Mouse (Mus musculus) midbrain, embryonic 12.5 days (tissue): Measurements from ENCODE around the gene Pbx3. TPM values are rescaled to one million over a fixed set of nuclear protein-coding genes. Genes with fewer than 3 reads are reported as not detected.

ENCODE experiments used
- ATAC-seq: fragments of 200-750 bp; cut with Nextera tagmentation; 2 replicates; pipeline ENCODE4 v1.8.0; 2017; ENCODE audit warnings: low read depth, moderate TSS enrichment, moderate library complexity; ENCODE audit not compliant: low FRiP score
- H3K27ac ChIP-seq: fragments of 300-500 bp; sonication (generic); replicated peaks from 2 replicates; pipeline ENCODE4 v1.5.1; 2016; ENCODE audit warnings: mild to moderate bottlenecking
- H3K27me3 ChIP-seq: fragments of 300-500 bp; sonication (generic); 2 replicates; pipeline ENCODE4 v1.6.1; 2016; ENCODE audit warnings: mild to moderate bottlenecking
- H3K36me3 ChIP-seq: fragments of 300-500 bp; sonication (generic); 2 replicates; pipeline ENCODE4 v1.6.1; 2016
- H3K4me1 ChIP-seq: fragments of 300-500 bp; sonication (generic); 2 replicates; pipeline ENCODE4 v1.6.1; 2016
- H3K4me2 ChIP-seq: fragments of 300-500 bp; sonication (generic); replicated peaks from 2 replicates; pipeline ENCODE4 v1.6.1; 2016; ENCODE audit warnings: mild to moderate bottlenecking, moderate library complexity
- H3K4me3 ChIP-seq: fragments of 300-500 bp; sonication (generic); 2 replicates; pipeline ENCODE4 v1.5.1; 2016; ENCODE audit warnings: mild to moderate bottlenecking
- H3K9ac ChIP-seq: fragments of 300-500 bp; sonication (generic); replicated peaks from 2 replicates; pipeline ENCODE4 v1.6.1; 2016; ENCODE audit warnings: mild to moderate bottlenecking, moderate library complexity
- H3K9me3 ChIP-seq: fragments of 300-500 bp; sonication (generic); 2 replicates; pipeline ENCODE4 v1.6.1; 2016; ENCODE audit warnings: mild to moderate bottlenecking
- WGBS: fragments of 180-500 bp; shearing (Covaris S2); methylation state at CpG from one replicate; pipeline ENCODE4 v1.1.7; 2016; 5-methylcytosine and 5-hydroxymethylcytosine counted together
- polyA plus RNA-seq: library from polyadenylated mRNA; unstranded; fragments of >200 nt; fragmentation: Nextera tagmentation; extraction: Ambion mirVana; gene quantifications from 2 replicates; pipeline ENCODE4 v1.2.1, GENCODE M21; 2016

Gene Pbx3
- polyA plus RNA-seq, 1 experiment from 2014 or later: 79.3 TPM

GRCm38 (mm10) chr2:34217596-34217995, 155.3 kb downstream of the Pbx3 start:
- Histone ChIP-seq H3K27me3 (no peaks in the 10 kb centered on the region), H3K36me3 (0 out of 2 replicates have a peak, but pooled peaks cover 4% of the 10 kb centered on the region), H3K4me2 (no peak overlapping the region), H3K4me3 (no peak overlapping the region), H3K4me1 (no peaks in the 10 kb centered on the region), H3K27ac (no peak overlapping the region), H3K9me3 (no peaks in the 10 kb centered on the region), H3K9ac (no peak overlapping the region)
- no peak for ATAC-seq
- 79% methylated on average over 5 of the region's 5 CpGs for WGBS

GRCm38 (mm10) chr2:34215496-34215895, 157.4 kb downstream of the Pbx3 start:
- H3K9ac ChIP-seq: no peak overlapping the region
- no peak overlapping the region for H3K4me2 ChIP-seq
- no peaks in the 10 kb centered on the region for H3K27me3 ChIP-seq
- no peaks in the 10 kb centered on the region for H3K9me3 ChIP-seq
- H3K36me3 ChIP-seq: peaks cover 10% of the 10 kb centered on the region; the same call in 1 of the 2 replicates
- WGBS: 87% methylated on average over 5 of the region's 5 CpGs
- no peak for ATAC-seq
- no peaks in the 10 kb centered on the region for H3K4me1 ChIP-seq
- no peak overlapping the region for H3K4me3 ChIP-seq
- H3K27ac ChIP-seq: no peak overlapping the region

GRCm38 (mm10) chr2:34212418-34212817, 160.5 kb downstream of the Pbx3 start:
- Histone ChIP-seq H3K4me3 (no peak overlapping the region), H3K4me2 (no peak overlapping the region), H3K4me1 (no peaks in the 10 kb centered on the region), H3K27me3 (no peaks in the 10 kb centered on the region), H3K9me3 (no peaks in the 10 kb centered on the region), H3K9ac (no peak overlapping the region), H3K27ac (no peak overlapping the region), H3K36me3 (peaks cover 10% of the 10 kb centered on the region; the same call in 1 of the 2 replicates)
- 75% methylated on average over 1 of the region's 1 CpGs for WGBS
- ATAC-seq: no peak

- no peaks in the 10 kb centered on the region for H3K27me3 ChIP-seq
- no peak overlapping the region for H3K4me3 ChIP-seq
- ATAC-seq: no peak
- no peak overlapping the region for H3K4me2 ChIP-seq
- WGBS: 92% methylated on average over 8 of the region's 8 CpGs
- peaks cover 18% of the 10 kb centered on the region for H3K36me3 ChIP-seq
- no peaks in the 10 kb centered on the region for H3K9me3 ChIP-seq
- no peaks in the 10 kb centered on the region for H3K4me1 ChIP-seq
- H3K27ac ChIP-seq: no peak overlapping the region
- H3K9ac ChIP-seq: no peak overlapping the region
These were observed 168.1 kb downstream of the Pbx3 start for GRCm38 (mm10) chr2:34204797-34205196.

GRCm38 (mm10) chr2:34204325-34204724, 168.6 kb downstream of the Pbx3 start:
- Histone ChIP-seq H3K4me1 (no peaks in the 10 kb centered on the region), H3K9ac (no peak overlapping the region), H3K27ac (no peak overlapping the region), H3K36me3 (peaks cover 18% of the 10 kb centered on the region), H3K4me3 (no peak overlapping the region), H3K27me3 (no peaks in the 10 kb centered on the region), H3K4me2 (no peak overlapping the region), H3K9me3 (no peaks in the 10 kb centered on the region)
- WGBS: 95% methylated on average over 2 of the region's 2 CpGs
- no peak for ATAC-seq

GRCm38 (mm10) chr2:34193870-34194820, 178.8 kb downstream of the Pbx3 start:
- 72% methylated on average over 8 of the region's 8 CpGs for WGBS
- Histone ChIP-seq H3K9me3 (no peaks in the 10 kb centered on the region), H3K4me1 (peaks cover 21% of the 10 kb centered on the region), H3K4me2 (no peak overlapping the region), H3K27ac (peak overlapping the region; percentile 52; the same call in 1 of the 2 replicates), H3K4me3 (no peak overlapping the region), H3K27me3 (no peaks in the 10 kb centered on the region), H3K36me3 (peaks cover 8% of the 10 kb centered on the region; the same call in 1 of the 2 replicates), H3K9ac (no peak overlapping the region)
- no peak for ATAC-seq

- ATAC-seq: no peak
- Histone ChIP-seq H3K27me3 (no peaks in the 10 kb centered on the region), H3K4me1 (peaks cover 21% of the 10 kb centered on the region), H3K4me3 (no peak overlapping the region), H3K9me3 (no peaks in the 10 kb centered on the region), H3K27ac (peak overlapping the region; percentile 52), H3K4me2 (no peak overlapping the region), H3K9ac (no peak overlapping the region), H3K36me3 (peaks cover 8% of the 10 kb centered on the region; the same call in 1 of the 2 replicates)
- WGBS: 81% methylated on average over 5 of the region's 5 CpGs
These were observed 179.7 kb downstream of the Pbx3 start for GRCm38 (mm10) chr2:34193276-34193675.

GRCm38 (mm10) chr2:34187366-34187765, 185.6 kb downstream of the Pbx3 start:
- H3K4me3 ChIP-seq: no peak overlapping the region

GRCm38 (mm10) chr2:34181600-34181999, 191.3 kb downstream of the Pbx3 start:
- peaks cover 11% of the 10 kb centered on the region for H3K36me3 ChIP-seq
- H3K27ac ChIP-seq: peak overlapping the region; percentile 25; the same call in 1 of the 2 replicates
- H3K9me3 ChIP-seq: no peaks in the 10 kb centered on the region
- H3K4me1 ChIP-seq: peaks cover 15% of the 10 kb centered on the region
- H3K4me2 ChIP-seq: no peak overlapping the region
- 61% methylated on average over 1 of the region's 1 CpGs for WGBS
- ATAC-seq: no peak
- no peak overlapping the region for H3K4me3 ChIP-seq
- no peak overlapping the region for H3K9ac ChIP-seq
- no peaks in the 10 kb centered on the region for H3K27me3 ChIP-seq

More at GRCm38 (mm10) chr2:34187366-34187765, 185.6 kb downstream of the Pbx3 start:
- Histone ChIP-seq H3K27me3 (no peaks in the 10 kb centered on the region), H3K4me2 (no peak overlapping the region), H3K4me1 (0 out of 2 replicates have a peak, but pooled peaks cover 2% of the 10 kb centered on the region), H3K27ac (no peak overlapping the region), H3K9ac (no peak overlapping the region), H3K9me3 (no peaks in the 10 kb centered on the region), H3K36me3 (peaks cover 6% of the 10 kb centered on the region)
- 94% methylated on average over 2 of the region's 2 CpGs for WGBS
- no peak for ATAC-seq

- Histone ChIP-seq H3K9me3 (no peaks in the 10 kb centered on the region), H3K9ac (no peak overlapping the region), H3K27ac (no peak overlapping the region), H3K4me1 (peaks cover 22% of the 10 kb centered on the region), H3K4me2 (no peak overlapping the region), H3K4me3 (no peak overlapping the region), H3K36me3 (peaks cover 18% of the 10 kb centered on the region), H3K27me3 (no peaks in the 10 kb centered on the region)
- no peak for ATAC-seq
- 85% methylated on average over 1 of the region's 1 CpGs for WGBS
These were observed 193.6 kb downstream of the Pbx3 start for GRCm38 (mm10) chr2:34179299-34179698.

GRCm38 (mm10) chr2:34178653-34179052, 194.3 kb downstream of the Pbx3 start:
- Histone ChIP-seq H3K36me3 (peaks cover 22% of the 10 kb centered on the region), H3K27me3 (no peaks in the 10 kb centered on the region), H3K9ac (no peak overlapping the region), H3K27ac (no peak overlapping the region), H3K4me1 (peaks cover 25% of the 10 kb centered on the region), H3K4me2 (no peak overlapping the region), H3K9me3 (no peaks in the 10 kb centered on the region), H3K4me3 (no peak overlapping the region)
- ATAC-seq: no peak

GRCm38 (mm10) chr2:34170424-34170823, 202.5 kb downstream of the Pbx3 start:
- WGBS: 96% methylated on average over 2 of the region's 2 CpGs
- ATAC-seq: no peak

More at GRCm38 (mm10) chr2:34170424-34170823, 202.5 kb downstream of the Pbx3 start:
- Histone ChIP-seq H3K36me3 (peaks cover 31% of the 10 kb centered on the region), H3K4me3 (no peak overlapping the region), H3K27ac (no peak overlapping the region), H3K4me1 (peaks cover 9% of the 10 kb centered on the region; the same call in 1 of the 2 replicates), H3K9me3 (no peaks in the 10 kb centered on the region), H3K4me2 (no peak overlapping the region), H3K9ac (no peak overlapping the region), H3K27me3 (no peaks in the 10 kb centered on the region)
